Mouse (Mus musculus): ENCODE data around the gene Trappc2l. TPM values are rescaled to one million over a fixed set of nuclear protein-coding genes. Genes with fewer than 3 reads are reported as not detected.

Trappc2l gene
- polyA plus RNA-seq, 1 experiment from 2014 or later = 144 TPM

DNA sequence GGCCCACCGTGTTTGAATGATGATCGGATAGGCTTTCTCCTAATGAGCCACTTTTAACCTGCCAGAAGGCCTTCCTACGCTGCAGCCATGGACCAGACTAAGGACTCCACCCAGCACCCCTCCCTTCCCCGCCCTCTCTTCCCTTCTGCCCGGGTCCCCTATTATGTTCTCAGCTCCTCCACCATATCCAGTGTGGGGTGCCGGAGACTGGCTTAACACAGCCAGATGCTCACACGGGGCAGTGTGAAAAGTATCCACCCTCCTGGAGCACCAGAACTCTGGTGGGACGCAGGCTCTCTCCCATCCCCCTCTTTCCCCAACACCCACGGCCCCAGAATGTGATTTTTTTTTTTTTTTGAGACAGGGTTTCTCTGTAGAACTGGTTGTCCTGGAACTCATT lies 37.9 kb upstream of the Trappc2l start:
- Histone ChIP-seq H3K27ac (ENCODE audit: low read depth, low read length) (peak overlapping the region; percentile 88), H3K4me1 (replicated peaks; ENCODE audit: control insufficient read depth, insufficient read depth, low read length) (peaks cover 13% of the 10 kb centered on the region), H3K9ac (ENCODE audit: low read depth, low read length) (no peak overlapping the region), H3K4me2 (replicated peaks; ENCODE audit: low read depth) (no peak overlapping the region), H3K36me3 (ENCODE audit: control insufficient read depth, insufficient read depth) (peaks cover 40% of the 10 kb centered on the region), H3K4me3 (ENCODE audit: low read depth, low read length) (no peak overlapping the region), H3K27me3 (replicated peaks; ENCODE audit: control insufficient read depth, insufficient read depth, low read length) (no peaks in the 10 kb centered on the region), H3K9me3 (ENCODE audit: control insufficient read depth) (no peaks in the 10 kb centered on the region)
- 56% methylated on average over 9 of the region's 9 CpGs for WGBS
- TF ChIP-seq CTCF (IDR thresholded peaks at IDR 0.05; ENCODE audit: low read depth) = no peak
- no peak for ATAC-seq

DNA sequence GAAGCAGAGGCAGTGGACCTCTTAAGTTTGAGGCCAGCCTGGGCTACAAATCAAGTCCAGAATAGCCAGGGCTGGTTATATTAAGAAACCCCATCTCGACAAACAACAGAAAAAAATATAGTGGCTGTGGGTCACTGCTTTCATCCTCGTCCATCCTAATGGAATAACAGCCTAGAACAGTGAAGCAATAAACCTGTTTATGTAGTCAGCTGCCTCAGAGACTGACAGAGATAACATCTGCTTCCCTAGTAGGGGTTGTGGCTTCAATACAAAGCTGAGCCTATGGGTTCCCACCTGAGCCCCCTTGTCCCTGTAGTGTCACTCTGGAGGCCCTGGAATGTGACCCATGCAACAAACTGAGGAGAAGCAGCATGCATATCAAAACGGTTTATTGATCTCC lies 37.2 kb upstream of the Trappc2l start:
- Histone ChIP-seq H3K27me3 (replicated peaks; ENCODE audit: control insufficient read depth, insufficient read depth, low read length) (no peaks in the 10 kb centered on the region), H3K9ac (ENCODE audit: low read depth, low read length) (peak overlapping the region; percentile 27; the same call in 1 of the 2 replicates), H3K4me1 (replicated peaks; ENCODE audit: control insufficient read depth, insufficient read depth, low read length) (peaks cover 13% of the 10 kb centered on the region; the same call in 1 of the 2 replicates), H3K9me3 (ENCODE audit: control insufficient read depth) (no peaks in the 10 kb centered on the region), H3K4me3 (ENCODE audit: low read depth, low read length) (no peak overlapping the region), H3K4me2 (replicated peaks; ENCODE audit: low read depth) (no peak overlapping the region; the same call in 1 of the 2 replicates), H3K36me3 (ENCODE audit: control insufficient read depth, insufficient read depth) (peaks cover 40% of the 10 kb centered on the region), H3K27ac (ENCODE audit: low read depth, low read length) (peak overlapping the region; percentile 88)
- WGBS = 17% methylated on average over 3 of the region's 3 CpGs
- no peak; the same call in 1 of the 2 replicates for ATAC-seq
- no peak for TF ChIP-seq CTCF (IDR thresholded peaks at IDR 0.05; ENCODE audit: low read depth)

DNA sequence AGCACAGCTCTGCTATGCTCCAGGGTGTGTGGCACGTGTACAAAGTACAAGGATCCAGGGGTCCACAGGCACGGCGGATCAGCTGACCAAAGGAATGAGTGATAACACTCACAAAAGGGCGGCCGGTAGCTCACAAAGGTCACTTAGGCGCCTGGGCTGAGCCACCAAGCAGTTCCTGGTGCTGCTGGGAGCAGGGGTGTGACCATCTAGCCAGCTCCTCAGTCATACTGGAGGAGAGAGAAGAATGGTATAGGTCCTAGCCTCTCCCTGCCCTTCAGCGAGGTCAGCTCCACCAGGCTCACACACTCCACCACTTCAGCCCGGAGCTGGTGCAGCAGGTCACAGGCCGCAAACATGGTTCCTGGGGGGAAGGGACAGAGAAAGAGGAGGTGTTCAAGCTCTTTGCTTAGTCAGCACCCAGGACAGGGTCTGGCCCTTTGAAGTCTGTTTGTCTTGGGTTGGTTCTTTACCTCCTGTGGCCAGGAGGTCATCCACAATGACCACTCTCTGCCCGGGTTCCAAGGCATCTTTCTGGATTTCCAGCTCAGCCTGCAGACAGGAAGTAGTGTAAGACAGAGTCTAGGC lies 36.7 kb upstream of the Trappc2l start:
- TF ChIP-seq CTCF (IDR thresholded peaks at IDR 0.05; ENCODE audit: low read depth) = no peak
- H3K4me1 ChIP-seq (replicated peaks; ENCODE audit: control insufficient read depth, insufficient read depth, low read length) = peaks cover 13% of the 10 kb centered on the region; the same call in 1 of the 2 replicates
- no peaks in the 10 kb centered on the region for H3K27me3 ChIP-seq (replicated peaks; ENCODE audit: control insufficient read depth, insufficient read depth, low read length)
- peak overlapping the region; percentile 88 for H3K27ac ChIP-seq (ENCODE audit: low read depth, low read length)
- 0 out of 2 replicates have a peak overlapping the region, but pooled peaks have one; percentile 66 for H3K4me3 ChIP-seq (ENCODE audit: low read depth, low read length)
- H3K9ac ChIP-seq (ENCODE audit: low read depth, low read length) = peak overlapping the region; percentile 27; the same call in 1 of the 2 replicates
- peaks cover 38% of the 10 kb centered on the region for H3K36me3 ChIP-seq (ENCODE audit: control insufficient read depth, insufficient read depth)
- peak overlapping the region; percentile 86 for H3K4me2 ChIP-seq (replicated peaks; ENCODE audit: low read depth)
- no peaks in the 10 kb centered on the region for H3K9me3 ChIP-seq (ENCODE audit: control insufficient read depth)
- peak; percentile 79 for ATAC-seq
- WGBS = 24% methylated on average over 10 of the region's 10 CpGs

GRCm38 (mm10) chr8:122575286-122575685 lies 36.2 kb upstream of the Trappc2l start:
- H3K4me3 ChIP-seq (ENCODE audit: low read depth, low read length) = peak overlapping the region; percentile 66
- no peak for TF ChIP-seq CTCF (IDR thresholded peaks at IDR 0.05; ENCODE audit: low read depth)
- WGBS = 37% methylated on average over 8 of the region's 8 CpGs
- peaks cover 13% of the 10 kb centered on the region; the same call in 1 of the 2 replicates for H3K4me1 ChIP-seq (replicated peaks; ENCODE audit: control insufficient read depth, insufficient read depth, low read length)
- H3K9me3 ChIP-seq (ENCODE audit: control insufficient read depth) = no peaks in the 10 kb centered on the region
- ATAC-seq = 0 out of 2 replicates have a peak, but pooled peaks have one; percentile 3
- peak overlapping the region; percentile 76; the same call in 1 of the 2 replicates for H3K9ac ChIP-seq (ENCODE audit: low read depth, low read length)
- peak overlapping the region; percentile 88 for H3K27ac ChIP-seq (ENCODE audit: low read depth, low read length)
- peak overlapping the region; percentile 86 for H3K4me2 ChIP-seq (replicated peaks; ENCODE audit: low read depth)
- H3K36me3 ChIP-seq (ENCODE audit: control insufficient read depth, insufficient read depth) = peaks cover 33% of the 10 kb centered on the region
- H3K27me3 ChIP-seq (replicated peaks; ENCODE audit: control insufficient read depth, insufficient read depth, low read length) = no peaks in the 10 kb centered on the region

- peak overlapping the region; percentile 86 for H3K4me2 ChIP-seq (replicated peaks; ENCODE audit: low read depth)
- 7% methylated on average over 21 of the region's 21 CpGs for WGBS
- ATAC-seq = no peak
- no peak for TF ChIP-seq CTCF (IDR thresholded peaks at IDR 0.05; ENCODE audit: low read depth)
- peak overlapping the region; percentile 88 for H3K27ac ChIP-seq (ENCODE audit: low read depth, low read length)
- no peaks in the 10 kb centered on the region for H3K27me3 ChIP-seq (replicated peaks; ENCODE audit: control insufficient read depth, insufficient read depth, low read length)
- H3K4me3 ChIP-seq (ENCODE audit: low read depth, low read length) = peak overlapping the region; percentile 66
- H3K9ac ChIP-seq (ENCODE audit: low read depth, low read length) = peak overlapping the region; percentile 76
- peaks cover 13% of the 10 kb centered on the region; the same call in 1 of the 2 replicates for H3K4me1 ChIP-seq (replicated peaks; ENCODE audit: control insufficient read depth, insufficient read depth, low read length)
- H3K9me3 ChIP-seq (ENCODE audit: control insufficient read depth) = no peaks in the 10 kb centered on the region
- H3K36me3 ChIP-seq (ENCODE audit: control insufficient read depth, insufficient read depth) = peaks cover 26% of the 10 kb centered on the region
Measured at GRCm38 (mm10) chr8:122575735-122576647, 35.4 kb upstream of the Trappc2l start.

DNA sequence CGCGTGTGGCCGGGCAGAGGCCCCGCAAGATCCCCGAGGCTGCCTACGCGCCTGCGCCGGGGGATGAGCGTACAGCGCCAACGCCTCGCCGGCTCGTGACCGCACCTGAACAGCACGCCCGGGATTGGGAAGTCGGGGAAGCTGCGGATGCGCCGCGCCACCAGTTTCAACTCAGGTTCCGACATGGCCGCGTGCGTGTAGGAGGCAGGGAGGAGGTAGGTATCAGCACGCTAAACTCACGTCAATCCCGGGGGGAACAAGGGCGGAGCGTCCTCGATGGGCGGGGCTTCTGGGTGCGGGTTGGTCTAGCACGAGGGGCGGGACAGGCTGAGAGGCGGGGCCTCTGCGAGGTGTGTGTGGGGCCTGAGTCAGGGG lies 34.8 kb upstream of the Trappc2l start, which contains the start of gene Aprt:
TSS of gene Aprt (minus strand) at position 262 of the 375 bp plus-strand sequence.
- no peak for TF ChIP-seq CTCF (IDR thresholded peaks at IDR 0.05; ENCODE audit: low read depth)
- no peaks in the 10 kb centered on the region for H3K9me3 ChIP-seq (ENCODE audit: control insufficient read depth)
- WGBS = under 1% methylated on average over 39 of the region's 39 CpGs
- H3K9ac ChIP-seq (ENCODE audit: low read depth, low read length) = peak within 1 kb of the TSS; percentile 76
- peak within 1 kb of the TSS; percentile 88 for H3K27ac ChIP-seq (ENCODE audit: low read depth, low read length)
- H3K36me3 ChIP-seq (ENCODE audit: control insufficient read depth, insufficient read depth) = peaks cover 19% of the 10 kb centered on the region
- H3K4me1 ChIP-seq (replicated peaks; ENCODE audit: control insufficient read depth, insufficient read depth, low read length) = peaks cover 13% of the 10 kb centered on the region; the same call in 1 of the 2 replicates
- peak within 1 kb of the TSS; percentile 66 for H3K4me3 ChIP-seq (ENCODE audit: low read depth, low read length)
- H3K4me2 ChIP-seq (replicated peaks; ENCODE audit: low read depth) = peak within 1 kb of the TSS; percentile 86
- no peaks in the 10 kb centered on the region for H3K27me3 ChIP-seq (replicated peaks; ENCODE audit: control insufficient read depth, insufficient read depth, low read length)
- peak; percentile 71 for ATAC-seq

Data from intestine, postnatal 0 days (tissue).